Mouse (Mus musculus) megakaryocyte, embryonic 14.5 days (primary cell): ENCODE measurements around the gene Amigo2. TPM values are rescaled to one million over a fixed set of nuclear protein-coding genes. Genes with fewer than 3 reads are reported as not detected.
"Not testable (repeated sequence)": the region's sequence is repeated elsewhere in the genome, so short reads cannot be mapped to it uniquely, and the experiment has no call there.

Experiments used
- H3K27me3 ChIP-seq: replicated peaks from 2 replicates; pipeline ENCODE3; 2012; ENCODE audit warnings: inconsistent platforms
- H3K36me3 ChIP-seq: replicated peaks from 2 replicates; pipeline ENCODE3; 2012; ENCODE audit warnings: low read length, inconsistent platforms, mixed read lengths
- H3K4me1 ChIP-seq: 2 replicates; pipeline ENCODE4 v1.6.1; 2012; ENCODE audit warnings: inconsistent platforms
- H3K4me3 ChIP-seq: replicated peaks from 2 replicates; pipeline ENCODE3; 2012; ENCODE audit warnings: moderate library complexity, mild to moderate bottlenecking, inconsistent platforms
- H3K9me3 ChIP-seq: 2 replicates; pipeline ENCODE4 v1.6.1; 2012; ENCODE audit warnings: inconsistent platforms
- FLI1 ChIP-seq: IDR thresholded peaks from 2 replicates; pipeline ENCODE4 v1.6.1; 2012; ENCODE audit warnings: low read length, inconsistent platforms, mixed read lengths
- GATA1 ChIP-seq: IDR thresholded peaks from 3 replicates; pipeline ENCODE4 v1.6.1; 2012; ENCODE audit warnings: mixed read lengths, low read length, inconsistent platforms, borderline replicate concordance
- polyA plus RNA-seq: library from polyadenylated mRNA; stranded (reverse); fragments of >175 nt; gene quantifications from 2 replicates; pipeline ENCODE4 v1.2.3, GENCODE M21; 2012; ENCODE audit warnings: low replicate concordance; ENCODE audit not compliant: insufficient read depth

The Amigo2 gene
- polyA plus RNA-seq, 1 experiment: not detected

- Histone ChIP-seq H3K9me3 (peaks cover 36% of the 10 kb centered on the region), H3K27me3 (peaks cover 4% of the 10 kb centered on the region), H3K4me1 (peaks cover 3% of the 10 kb centered on the region; the same call in 1 of the 2 replicates), H3K4me3 (no peak overlapping the region), H3K36me3 (no peaks in the 10 kb centered on the region)
- no peak for TF ChIP-seq FLI1
- no peak for TF ChIP-seq GATA1
Observed at GRCm38 (mm10) chr15:97234076-97234475, 13.0 kb downstream of the Amigo2 start.

GRCm38 (mm10) chr15:97229494-97230077 is 17.5 kb downstream of the Amigo2 start:
- H3K4me1 ChIP-seq: no peaks in the 10 kb centered on the region
- no peak overlapping the region for H3K4me3 ChIP-seq
- H3K27me3 ChIP-seq: peaks cover 2% of the 10 kb centered on the region
- no peak for TF ChIP-seq FLI1
- no peak for TF ChIP-seq GATA1
- H3K9me3 ChIP-seq: peaks cover 43% of the 10 kb centered on the region
- H3K36me3 ChIP-seq: no peaks in the 10 kb centered on the region

GRCm38 (mm10) chr15:97224003-97224402 is 23.1 kb downstream of the Amigo2 start:
- H3K27me3 ChIP-seq: no peaks in the 10 kb centered on the region
- H3K9me3 ChIP-seq: peaks cover 43% of the 10 kb centered on the region
- H3K36me3 ChIP-seq: no peaks in the 10 kb centered on the region
- no peaks in the 10 kb centered on the region for H3K4me1 ChIP-seq
- no peak for TF ChIP-seq FLI1
- no peak for TF ChIP-seq GATA1
- no peak overlapping the region for H3K4me3 ChIP-seq

GRCm38 (mm10) chr15:97223431-97223830 is 23.7 kb downstream of the Amigo2 start:
- Histone ChIP-seq H3K4me3 (no peak overlapping the region), H3K9me3 (peaks cover 47% of the 10 kb centered on the region), H3K27me3 (no peaks in the 10 kb centered on the region), H3K4me1 (no peaks in the 10 kb centered on the region), H3K36me3 (no peaks in the 10 kb centered on the region)
- TF ChIP-seq GATA1 (no peak), FLI1 (no peak)

- peaks cover 37% of the 10 kb centered on the region for H3K9me3 ChIP-seq
- H3K4me1 ChIP-seq: no peaks in the 10 kb centered on the region
- TF ChIP-seq FLI1 (no peak), GATA1 (no peak)
- no peaks in the 10 kb centered on the region for H3K36me3 ChIP-seq
- no peaks in the 10 kb centered on the region for H3K27me3 ChIP-seq
- no peak overlapping the region for H3K4me3 ChIP-seq
Observed at GRCm38 (mm10) chr15:97216843-97217242, 30.2 kb downstream of the Amigo2 start.

- no peak for TF ChIP-seq GATA1
- no peak for TF ChIP-seq FLI1
- H3K36me3 ChIP-seq: no peaks in the 10 kb centered on the region
- no peak overlapping the region for H3K4me3 ChIP-seq
- peaks cover 15% of the 10 kb centered on the region for H3K9me3 ChIP-seq
- H3K27me3 ChIP-seq: no peaks in the 10 kb centered on the region
- no peaks in the 10 kb centered on the region for H3K4me1 ChIP-seq
Observed at GRCm38 (mm10) chr15:97212501-97213477, 34.3 kb downstream of the Amigo2 start.

GRCm38 (mm10) chr15:97209754-97210153 is 37.3 kb downstream of the Amigo2 start:
- not testable (repeated sequence) for H3K4me1 ChIP-seq, H3K27me3 ChIP-seq, H3K4me3 ChIP-seq, H3K36me3 ChIP-seq, H3K9me3 ChIP-seq

GRCm38 (mm10) chr15:97206506-97206905 is 40.6 kb downstream of the Amigo2 start:
- Histone ChIP-seq H3K9me3 (peaks cover 4% of the 10 kb centered on the region), H3K36me3 (no peaks in the 10 kb centered on the region), H3K4me1 (no peaks in the 10 kb centered on the region), H3K4me3 (no peak overlapping the region), H3K27me3 (no peaks in the 10 kb centered on the region)
- TF ChIP-seq FLI1 (no peak), GATA1 (no peak)

GRCm38 (mm10) chr15:97205776-97206175 is 41.3 kb downstream of the Amigo2 start:
- TF ChIP-seq FLI1: no peak
- no peak for TF ChIP-seq GATA1
- peaks cover 4% of the 10 kb centered on the region for H3K9me3 ChIP-seq

GRCm38 (mm10) chr15:97204889-97205288 is 42.2 kb downstream of the Amigo2 start:
- TF ChIP-seq GATA1: no peak
- no peak for TF ChIP-seq FLI1
- no peaks in the 10 kb centered on the region for H3K4me1 ChIP-seq
- H3K27me3 ChIP-seq: no peaks in the 10 kb centered on the region
- no peaks in the 10 kb centered on the region for H3K36me3 ChIP-seq
- no peak overlapping the region for H3K4me3 ChIP-seq
- H3K9me3 ChIP-seq: peaks cover 4% of the 10 kb centered on the region

More at GRCm38 (mm10) chr15:97205776-97206175, 41.3 kb downstream of the Amigo2 start:
- Histone ChIP-seq H3K4me1 (no peaks in the 10 kb centered on the region), H3K36me3 (no peaks in the 10 kb centered on the region), H3K4me3 (no peak overlapping the region), H3K27me3 (no peaks in the 10 kb centered on the region)
